Mouse (Mus musculus) CD4-positive helper T cell, adult 2 months (primary cell): ENCODE results near the gene Prss46.

Experiments used
- DNase-seq: peaks from one replicate; pipeline ENCODE4 v3.0.0-alpha.2; 2012; ENCODE audit warnings: low read depth, missing footprints, low spot score

Gene Prss46

DNA sequence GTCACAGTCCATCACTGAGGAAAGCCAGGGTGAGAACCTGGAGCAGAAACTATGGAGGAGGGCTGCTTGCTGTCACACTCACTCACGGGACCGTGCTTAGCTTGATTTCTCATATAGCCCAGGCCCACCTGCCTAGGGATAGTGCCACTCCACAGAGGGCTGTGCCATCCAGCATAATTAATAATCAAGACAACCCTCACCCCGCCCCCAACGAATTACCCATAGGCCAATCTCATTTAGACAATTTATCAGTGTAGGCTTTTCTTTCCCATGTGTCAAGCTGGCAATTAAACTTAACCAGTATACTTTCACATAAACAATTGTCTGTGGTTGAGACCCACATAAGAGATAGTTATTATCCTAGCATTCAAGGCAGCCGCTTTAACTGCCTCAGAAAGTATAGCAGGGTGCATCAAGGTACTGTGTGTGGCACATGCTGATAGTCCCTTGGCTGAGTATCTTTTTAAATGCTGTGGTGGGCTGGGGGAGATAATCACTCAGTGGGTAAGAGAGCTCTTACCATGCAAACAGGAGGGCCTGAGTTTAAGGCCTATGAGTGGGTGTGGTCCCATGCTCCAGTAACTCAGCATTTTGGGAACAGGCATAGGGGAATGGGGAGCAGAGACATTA, 14.8 kb downstream of the Prss46 start:
- DNase-seq = no peak

DNA sequence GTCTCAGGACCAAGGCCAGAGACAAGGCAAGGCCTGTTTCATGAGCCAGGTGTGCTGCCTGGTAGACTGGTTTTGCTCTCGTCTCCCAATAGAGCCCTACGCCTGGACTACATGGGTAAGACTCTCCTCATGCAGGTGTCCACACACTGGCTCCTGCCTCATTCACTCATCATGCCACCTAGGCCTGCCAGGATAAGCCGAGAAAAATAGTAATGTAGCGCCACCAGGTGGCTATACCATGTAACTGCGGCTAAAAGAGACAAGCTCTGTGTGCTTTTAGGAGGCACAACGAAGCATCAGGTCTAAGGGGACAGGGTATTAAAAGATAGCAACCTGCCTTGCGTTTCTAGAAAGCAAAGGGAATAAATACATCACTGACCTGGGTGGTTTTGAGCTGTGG, 26.7 kb downstream of the Prss46 start:
- DNase-seq = peak; percentile 70

DNA sequence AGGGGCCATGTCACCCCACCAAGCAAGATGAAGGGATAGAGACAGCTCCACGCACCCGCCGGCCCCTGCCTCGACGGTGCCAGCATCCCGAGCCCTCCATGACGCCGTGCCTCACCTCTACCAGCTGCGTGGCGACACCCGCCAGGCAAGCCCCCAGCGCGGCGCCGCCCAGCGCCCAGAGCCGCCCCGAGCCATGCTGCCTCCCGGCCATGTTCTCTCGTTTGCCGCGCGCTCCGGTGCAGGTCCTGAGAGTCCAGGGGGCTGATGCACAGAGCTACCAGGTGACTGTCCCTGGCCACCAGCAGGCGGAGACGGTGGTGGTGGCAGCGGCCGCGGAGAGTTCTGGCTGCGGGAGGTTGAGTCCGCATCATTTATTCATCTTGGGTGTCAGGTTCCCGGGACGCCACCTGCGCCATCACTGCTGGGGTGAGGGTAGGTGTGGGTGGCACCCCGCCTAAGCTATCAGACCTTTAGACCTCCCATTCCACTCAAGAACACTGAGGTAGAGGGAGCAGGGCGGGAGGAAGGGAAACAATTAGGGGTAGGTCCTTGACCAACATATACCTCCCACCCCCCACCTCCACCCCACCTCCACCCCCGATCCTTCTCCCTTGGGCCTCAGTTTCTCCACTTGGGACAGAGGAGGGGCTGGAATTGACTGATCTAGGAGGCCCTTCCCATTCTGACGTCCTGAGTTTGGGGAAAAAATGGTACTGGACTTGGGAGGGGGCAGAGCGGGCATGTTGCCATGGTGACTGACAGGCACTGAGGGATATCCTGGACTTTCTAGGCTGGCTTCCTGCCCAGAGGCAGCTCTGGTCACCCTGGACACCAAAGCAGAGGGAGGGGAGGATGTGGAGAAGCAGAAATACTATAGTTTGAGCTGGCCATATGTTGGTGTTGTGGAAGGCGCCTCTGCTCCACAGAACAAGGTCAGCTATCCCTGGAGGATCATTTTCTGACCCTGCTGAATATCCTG, 29.7 kb downstream of the Prss46 start:
- no peak for DNase-seq

DNA sequence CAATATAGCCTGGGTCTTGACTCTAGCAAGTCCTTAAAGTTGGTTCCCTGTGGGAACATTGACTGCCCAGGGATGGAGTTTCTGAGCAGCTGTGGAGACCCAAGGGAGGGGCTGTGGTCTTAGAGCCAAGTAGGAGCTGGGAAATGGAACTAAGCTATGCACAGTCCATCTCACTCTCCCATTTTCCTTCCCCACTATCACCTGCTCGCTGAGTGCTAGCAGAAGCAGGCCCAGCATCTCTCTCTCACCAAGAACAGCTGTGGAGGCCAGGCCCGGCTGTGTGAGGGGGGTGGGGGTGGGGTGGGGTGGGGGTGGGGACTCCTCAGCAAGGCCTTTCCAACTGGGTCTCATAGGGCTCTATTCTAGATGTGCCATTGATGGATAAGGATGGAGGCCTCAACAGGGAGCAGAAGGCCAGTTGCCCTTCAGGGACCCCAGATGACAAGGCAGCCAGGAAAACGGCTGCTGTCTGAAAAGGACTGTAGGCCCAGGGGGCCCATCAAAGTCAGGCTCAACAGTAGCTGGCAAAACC, 30.4 kb downstream of the Prss46 start:
- no peak for DNase-seq

DNA sequence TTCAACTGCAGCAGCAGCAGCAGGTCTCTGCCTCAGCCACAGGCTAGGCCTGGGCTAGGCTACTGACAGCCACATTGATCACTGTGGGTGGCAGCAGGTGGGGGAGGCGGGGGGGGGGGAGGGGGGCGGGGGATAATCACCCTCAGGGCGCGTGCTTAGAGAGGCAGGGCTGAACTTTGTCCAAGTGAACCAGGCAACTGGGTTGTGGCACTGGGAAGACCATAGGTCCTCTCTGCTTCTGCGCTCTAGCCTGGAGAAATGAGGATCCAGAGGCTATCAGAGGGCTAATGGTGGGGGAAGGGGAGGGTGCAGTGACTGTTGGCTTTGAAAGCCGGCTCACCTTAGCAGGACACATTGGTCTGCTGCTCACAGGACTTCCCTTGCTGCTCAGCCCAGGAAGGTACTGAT, 31.0 kb downstream of the Prss46 start:
- DNase-seq = no peak

GRCm38 (mm10) chr9:110877353-110877752, 33.0 kb downstream of the Prss46 start:
- no peak for DNase-seq

- DNase-seq = no peak
These were observed 33.6 kb downstream of the Prss46 start for GRCm38 (mm10) chr9:110877888-110878287.

DNA sequence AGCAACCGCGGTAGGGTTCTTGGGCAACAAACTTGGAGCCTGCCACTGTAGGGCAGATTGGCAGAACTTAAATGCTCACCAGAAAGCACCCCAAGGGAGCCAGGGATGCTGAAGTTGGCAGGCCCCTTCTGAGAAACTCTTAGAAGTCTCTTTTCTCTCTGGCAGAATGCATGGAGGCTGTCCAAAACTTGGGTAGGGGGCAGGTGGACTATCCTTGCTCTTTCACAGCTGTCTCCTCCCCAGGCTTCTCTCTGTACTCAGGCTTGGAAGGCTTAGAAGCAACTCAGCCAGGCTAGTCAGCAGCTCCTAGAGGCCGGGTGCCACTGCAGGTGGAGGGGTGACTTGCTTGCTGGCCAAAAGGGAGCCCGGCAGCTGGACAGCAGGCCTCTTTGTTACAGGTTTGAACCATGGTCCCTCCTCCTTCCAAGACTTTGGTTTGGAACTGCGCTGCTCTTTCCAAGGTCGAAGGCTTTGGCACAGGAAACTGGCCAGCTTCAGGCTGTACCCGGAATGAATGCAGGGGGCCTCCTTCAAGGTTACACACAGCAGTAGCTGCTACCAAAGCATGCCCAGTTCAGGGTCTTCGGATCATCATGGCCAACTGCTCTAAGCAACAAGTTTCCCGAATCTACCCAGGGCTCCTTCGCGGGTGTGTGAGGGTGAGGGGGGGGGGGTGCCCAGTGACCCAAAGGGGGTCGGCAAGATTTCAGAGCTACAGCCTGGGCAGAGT, 35.0 kb downstream of the Prss46 start, which contains the start of gene Als2cl:
TSS of gene Als2cl (plus strand) at position 680 of the 730 bp plus-strand sequence.
- DNase-seq = no peak

- peak; percentile 92 for DNase-seq
These were observed 35.8 kb downstream of the Prss46 start, which contains the start of gene Tmie for GRCm38 (mm10) chr9:110879998-110880561. TSS of gene Tmie (minus strand) at chr9:110880113.

DNA sequence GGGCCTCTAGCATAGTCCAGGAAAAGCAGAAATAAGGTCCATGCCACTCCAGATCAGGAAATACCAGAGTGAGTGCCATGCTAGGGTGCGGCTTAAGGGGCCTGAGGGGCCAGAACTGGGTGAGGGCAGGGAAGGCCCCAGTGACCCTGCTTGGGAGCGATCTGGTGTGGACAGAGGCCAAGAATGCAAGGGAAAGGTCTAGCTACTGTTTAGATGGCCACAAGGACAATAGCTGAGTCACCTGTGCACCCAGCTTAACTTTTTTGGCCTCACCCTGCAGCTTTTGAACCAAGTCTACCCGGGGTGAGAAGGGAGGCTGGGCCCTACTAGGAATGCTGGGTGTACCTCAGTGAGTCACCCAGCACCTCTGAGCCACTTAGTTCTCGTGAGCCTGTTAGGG, 36.5 kb downstream of the Prss46 start:
- no peak for DNase-seq

DNA sequence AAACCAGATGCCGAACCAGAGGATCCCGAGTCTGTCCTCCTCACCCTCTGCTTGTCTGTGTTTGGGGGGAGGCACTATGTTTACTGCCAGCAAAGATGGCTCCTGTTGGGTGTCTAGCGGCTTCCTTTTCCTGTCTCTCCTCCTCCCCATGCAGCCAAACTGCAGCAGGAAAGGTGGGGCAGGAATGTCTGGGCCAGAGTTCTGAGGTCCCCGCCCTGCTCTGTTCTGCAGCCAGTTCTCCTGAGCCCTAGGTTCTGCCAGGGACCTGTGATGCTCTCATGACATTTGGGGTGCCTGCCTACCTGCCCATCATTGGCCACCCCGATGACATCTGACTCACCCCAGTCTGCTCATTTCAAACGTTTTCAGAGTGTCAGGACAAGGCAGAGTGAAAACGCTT, 37.6 kb downstream of the Prss46 start:
- DNase-seq = no peak

- peak; percentile 63 for DNase-seq
These were observed 43.3 kb downstream of the Prss46 start for GRCm38 (mm10) chr9:110887388-110888303.

GRCm38 (mm10) chr9:110888935-110889334, 44.6 kb downstream of the Prss46 start:
- DNase-seq = no peak

- no peak for DNase-seq
These were observed 45.9 kb downstream of the Prss46 start for GRCm38 (mm10) chr9:110890026-110890783.

- peak; percentile 48 for DNase-seq
These were observed 46.9 kb downstream of the Prss46 start for GRCm38 (mm10) chr9:110891077-110891828.

- DNase-seq = no peak
These were observed 48.2 kb downstream of the Prss46 start for GRCm38 (mm10) chr9:110892552-110892951.

DNA sequence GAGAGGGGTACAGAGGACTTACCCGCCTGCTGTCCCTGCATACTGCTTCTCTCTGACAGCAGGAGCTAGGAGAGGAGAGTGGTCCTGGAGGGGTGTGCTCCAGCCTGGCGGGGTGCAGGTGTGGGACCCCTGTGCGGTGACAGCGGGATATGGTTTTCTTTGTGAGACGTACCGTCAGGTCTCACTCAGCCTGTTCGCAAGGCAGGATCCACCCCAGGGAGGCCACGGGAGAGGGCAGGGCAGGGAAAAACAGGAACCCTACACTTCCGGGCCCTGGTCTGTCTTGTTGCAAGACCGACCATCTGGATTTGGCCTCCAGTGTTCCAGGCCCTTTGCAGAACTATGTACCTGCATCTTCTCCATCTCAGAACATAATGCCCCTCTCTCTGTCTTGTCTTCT, 49.1 kb downstream of the Prss46 start:
- DNase-seq = no peak

DNA sequence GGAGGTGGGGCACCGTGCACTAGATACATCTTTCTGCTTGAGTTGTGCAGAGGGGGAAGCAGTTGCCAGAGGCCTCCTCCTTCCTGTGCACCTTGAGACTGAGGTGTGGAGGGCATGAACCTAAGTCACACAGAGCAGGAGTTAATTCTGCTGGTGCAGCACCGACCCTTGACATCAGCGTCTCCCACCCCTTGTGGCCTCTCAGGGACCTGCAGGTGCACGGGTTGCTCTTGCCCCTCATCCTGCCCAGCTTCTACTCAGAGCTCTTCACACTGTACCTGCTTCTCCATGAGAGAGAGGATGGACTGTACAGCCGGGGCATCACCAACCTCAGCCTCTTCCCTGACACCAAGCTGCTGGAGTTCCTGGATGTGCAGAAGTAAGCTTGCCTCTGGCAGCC, 51.2 kb downstream of the Prss46 start:
- peak; percentile 48 for DNase-seq

DNA sequence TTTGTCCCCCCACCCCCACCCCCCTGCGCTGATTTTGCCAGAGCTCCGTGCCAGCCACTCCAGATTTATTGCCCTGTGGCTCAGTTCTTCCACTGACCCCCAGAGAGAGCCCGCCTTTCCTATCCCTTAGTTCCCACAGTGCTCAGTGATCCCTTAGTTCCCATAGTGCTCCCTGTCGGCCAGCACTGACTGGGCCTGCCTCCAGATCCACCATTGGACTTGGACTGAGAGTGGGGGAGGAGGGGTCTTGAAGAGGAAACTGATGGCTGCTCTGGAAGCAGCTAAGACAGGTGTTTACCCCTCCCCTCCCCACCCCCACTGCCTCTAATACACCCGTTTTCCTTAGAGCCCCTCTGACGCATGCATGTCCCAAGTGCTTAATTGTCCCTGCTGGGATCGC, 51.7 kb downstream of the Prss46 start:
- peak; percentile 43 for DNase-seq
